Mouse (Mus musculus) megakaryocyte, embryonic 14.5 days (primary cell): ENCODE data around the gene Syt2.

Experiments used
- FLI1 ChIP-seq: IDR thresholded peaks from 2 replicates; pipeline ENCODE4 v1.6.1; 2012; ENCODE audit warnings: low read length, inconsistent platforms, mixed read lengths
- GATA1 ChIP-seq: IDR thresholded peaks from 3 replicates; pipeline ENCODE4 v1.6.1; 2012; ENCODE audit warnings: mixed read lengths, low read length, inconsistent platforms, borderline replicate concordance

DNA sequence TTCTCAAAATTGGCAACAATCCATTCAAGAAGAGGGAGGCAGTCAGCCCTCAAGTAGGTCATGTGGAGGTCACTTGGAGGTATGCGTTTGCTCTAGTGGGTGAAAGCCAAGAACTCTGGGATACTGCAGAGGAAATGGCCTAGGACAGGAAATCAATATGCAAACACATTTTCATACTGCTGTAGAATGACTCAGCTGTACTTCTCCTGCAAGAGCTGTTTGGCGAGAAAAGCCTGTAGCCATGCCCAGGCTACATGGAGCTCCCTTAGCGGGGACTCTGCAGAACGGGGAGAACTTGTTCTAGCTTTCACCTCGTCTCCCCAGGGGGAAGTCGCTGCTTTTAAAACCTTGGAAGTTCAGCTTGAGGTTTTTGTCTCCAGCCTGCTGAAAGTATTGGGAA is 124.9 kb downstream of the Syt2 start:
- no peak for TF ChIP-seq GATA1
- TF ChIP-seq FLI1: no peak
